Mouse (Mus musculus): ENCODE measurements around the gene Ganab. TPM values are rescaled to one million over a fixed set of nuclear protein-coding genes. Genes with fewer than 3 reads are reported as not detected.
A peak's percentile ranks its signal among the peaks of the same experiment; 100 is the strongest.

Gene Ganab
- polyA plus RNA-seq, 1 experiment from 2014 or later: 50.0 TPM

- WGBS: 85% methylated on average over 2 of the region's 2 CpGs
- Histone ChIP-seq H3K9ac (no peak overlapping the region), H3K4me1 (replicated peaks) (peaks cover 11% of the 10 kb centered on the region), H3K27ac (no peak overlapping the region), H3K4me2 (no peak overlapping the region), H3K9me3 (replicated peaks) (no peaks in the 10 kb centered on the region), H3K36me3 (peaks cover 43% of the 10 kb centered on the region), H3K4me3 (no peak overlapping the region), H3K27me3 (no peaks in the 10 kb centered on the region)
- ATAC-seq (replicated peaks; ENCODE audit: insufficient number of reproducible peaks, insufficient read depth, low FRiP score, low read depth): no peak
Observed at GRCm38 (mm10) chr19:8936736-8937135, 38.9 kb downstream of the Ganab start.

- H3K27me3 ChIP-seq: no peaks in the 10 kb centered on the region
- no peak overlapping the region for H3K9ac ChIP-seq
- no peak overlapping the region for H3K27ac ChIP-seq
- peaks cover 37% of the 10 kb centered on the region for H3K4me1 ChIP-seq (replicated peaks)
- no peak for ATAC-seq (replicated peaks; ENCODE audit: insufficient number of reproducible peaks, insufficient read depth, low FRiP score, low read depth)
- H3K36me3 ChIP-seq: peaks cover 36% of the 10 kb centered on the region
- peak overlapping the region; percentile 91; the same call in 1 of the 2 replicates for H3K4me3 ChIP-seq
- peak overlapping the region; percentile 67; the same call in 1 of the 2 replicates for H3K4me2 ChIP-seq
- 81% methylated on average over 15 of the region's 15 CpGs for WGBS
- H3K9me3 ChIP-seq (replicated peaks): no peaks in the 10 kb centered on the region
Observed at GRCm38 (mm10) chr19:8940526-8941133, 42.8 kb downstream of the Ganab start.

GRCm38 (mm10) chr19:8941136-8941514 lies 43.3 kb downstream of the Ganab start:
- peaks cover 38% of the 10 kb centered on the region for H3K4me1 ChIP-seq (replicated peaks)
- peak overlapping the region; percentile 46 for H3K9ac ChIP-seq
- H3K36me3 ChIP-seq: peaks cover 41% of the 10 kb centered on the region
- no peak for ATAC-seq (replicated peaks; ENCODE audit: insufficient number of reproducible peaks, insufficient read depth, low FRiP score, low read depth)
- H3K4me2 ChIP-seq: peak overlapping the region; percentile 67
- no peaks in the 10 kb centered on the region for H3K9me3 ChIP-seq (replicated peaks)
- H3K4me3 ChIP-seq: peak overlapping the region; percentile 91
- WGBS: 35% methylated on average over 10 of the region's 10 CpGs
- H3K27ac ChIP-seq: peak overlapping the region; percentile 94
- no peaks in the 10 kb centered on the region for H3K27me3 ChIP-seq

GRCm38 (mm10) chr19:8941515-8942217 lies 43.8 kb downstream of the Ganab start, which contains the start of gene Mta2:
Mta2 (plus strand) TSS chr19:8941875.
- H3K4me1 ChIP-seq (replicated peaks): peaks cover 38% of the 10 kb centered on the region
- H3K9me3 ChIP-seq (replicated peaks): no peaks in the 10 kb centered on the region
- peak within 1 kb of the TSS; percentile 91 for H3K4me3 ChIP-seq
- H3K9ac ChIP-seq: peak within 1 kb of the TSS; percentile 91
- peaks cover 40% of the 10 kb centered on the region for H3K36me3 ChIP-seq
- peak within 1 kb of the TSS; percentile 94 for H3K27ac ChIP-seq
- ATAC-seq (replicated peaks; ENCODE audit: insufficient number of reproducible peaks, insufficient read depth, low FRiP score, low read depth): peak; percentile 91
- under 1% methylated on average over 64 of the region's 64 CpGs for WGBS
- H3K27me3 ChIP-seq: no peaks in the 10 kb centered on the region
- peak within 1 kb of the TSS; percentile 67 for H3K4me2 ChIP-seq

DNA sequence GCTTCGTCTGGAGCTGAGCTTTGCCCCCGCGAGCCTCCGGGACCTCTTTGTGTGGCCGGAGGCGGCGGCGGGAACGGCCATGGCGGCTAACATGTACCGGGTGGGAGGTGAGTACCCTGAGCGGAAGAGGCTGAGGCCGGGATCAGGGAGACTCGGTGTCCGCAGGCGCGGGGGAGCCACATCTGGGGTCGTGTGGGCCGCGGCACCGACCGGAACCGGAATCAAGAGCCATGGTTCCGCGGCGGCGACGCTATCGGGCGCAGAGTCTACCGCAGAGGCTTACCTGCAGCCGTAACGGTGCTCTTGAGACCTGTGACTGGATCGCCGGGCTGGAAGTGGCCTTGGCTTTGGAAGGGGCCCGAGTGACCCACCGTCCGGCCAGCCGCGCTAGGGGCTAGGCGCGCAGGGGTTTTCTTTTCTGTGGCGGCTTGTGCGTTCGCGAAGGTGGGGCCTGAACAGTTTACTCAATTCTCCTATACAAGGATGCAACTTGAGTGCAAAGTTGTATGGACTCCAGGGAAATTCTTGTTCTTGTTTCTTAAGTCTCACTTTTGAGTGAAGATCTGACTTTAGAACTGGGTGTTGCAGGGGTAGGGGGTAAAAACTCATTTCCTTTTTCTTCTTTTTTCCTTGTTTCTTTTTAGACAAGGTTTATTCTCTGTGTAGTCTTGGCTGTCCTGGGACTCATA lies 44.5 kb downstream of the Ganab start:
- Histone ChIP-seq H3K9ac (peak overlapping the region; percentile 91), H3K4me3 (peak overlapping the region; percentile 91), H3K4me1 (replicated peaks) (peaks cover 38% of the 10 kb centered on the region), H3K9me3 (replicated peaks) (no peaks in the 10 kb centered on the region), H3K27me3 (no peaks in the 10 kb centered on the region), H3K36me3 (peaks cover 39% of the 10 kb centered on the region), H3K4me2 (peak overlapping the region; percentile 67), H3K27ac (peak overlapping the region; percentile 94)
- peak; percentile 68 for ATAC-seq (replicated peaks; ENCODE audit: insufficient number of reproducible peaks, insufficient read depth, low FRiP score, low read depth)
- WGBS: under 1% methylated on average over 46 of the region's 46 CpGs

- Histone ChIP-seq H3K9me3 (replicated peaks) (no peaks in the 10 kb centered on the region), H3K36me3 (peaks cover 42% of the 10 kb centered on the region), H3K27ac (peak overlapping the region; percentile 94; the same call in 1 of the 2 replicates), H3K27me3 (no peaks in the 10 kb centered on the region), H3K4me3 (peak overlapping the region; percentile 91), H3K9ac (peak overlapping the region; percentile 91), H3K4me2 (peak overlapping the region; percentile 67), H3K4me1 (replicated peaks) (peaks cover 38% of the 10 kb centered on the region)
- WGBS: 54% methylated on average over 2 of the region's 2 CpGs
- ATAC-seq (replicated peaks; ENCODE audit: insufficient number of reproducible peaks, insufficient read depth, low FRiP score, low read depth): no peak
Observed at GRCm38 (mm10) chr19:8943047-8943446, 45.2 kb downstream of the Ganab start.

GRCm38 (mm10) chr19:8944062-8944461 lies 46.2 kb downstream of the Ganab start:
- Histone ChIP-seq H3K4me1 (replicated peaks) (peaks cover 38% of the 10 kb centered on the region), H3K27me3 (no peaks in the 10 kb centered on the region), H3K36me3 (peaks cover 45% of the 10 kb centered on the region), H3K27ac (peak overlapping the region; percentile 39), H3K9me3 (replicated peaks) (no peaks in the 10 kb centered on the region), H3K4me2 (peak overlapping the region; percentile 67), H3K4me3 (peak overlapping the region; percentile 91; the same call in 1 of the 2 replicates), H3K9ac (peak overlapping the region; percentile 7; the same call in 1 of the 2 replicates)
- ATAC-seq (replicated peaks; ENCODE audit: insufficient number of reproducible peaks, insufficient read depth, low FRiP score, low read depth): no peak
- WGBS: 24% methylated on average over 5 of the region's 5 CpGs

DNA sequence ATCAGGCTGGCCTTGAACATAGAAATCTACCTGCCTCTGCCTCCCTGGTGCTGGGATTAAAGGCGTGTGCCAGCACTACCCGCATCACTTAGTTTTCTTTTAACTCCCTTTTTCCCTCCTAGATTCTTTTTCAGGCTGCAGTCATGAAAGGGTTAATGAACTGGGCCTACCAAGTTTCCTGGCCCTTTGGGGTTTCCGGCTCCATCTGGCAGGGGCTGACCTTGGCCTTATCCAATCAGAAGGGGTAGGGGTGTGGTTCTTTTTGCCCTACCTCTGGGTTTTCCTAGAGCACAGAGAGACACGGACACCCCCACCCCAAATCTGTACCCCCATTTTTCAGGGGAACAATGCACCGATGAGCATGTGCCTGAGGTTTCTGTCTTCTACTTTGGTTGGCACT lies 46.9 kb downstream of the Ganab start:
- no peak for ATAC-seq (replicated peaks; ENCODE audit: insufficient number of reproducible peaks, insufficient read depth, low FRiP score, low read depth)
- Histone ChIP-seq H3K4me1 (replicated peaks) (peaks cover 38% of the 10 kb centered on the region), H3K36me3 (peaks cover 50% of the 10 kb centered on the region), H3K9me3 (replicated peaks) (no peaks in the 10 kb centered on the region), H3K4me2 (peak overlapping the region; percentile 67), H3K27ac (peak overlapping the region; percentile 39), H3K9ac (peak overlapping the region; percentile 25; the same call in 1 of the 2 replicates), H3K27me3 (no peaks in the 10 kb centered on the region), H3K4me3 (peak overlapping the region; percentile 31)
- WGBS: 26% methylated on average over 5 of the region's 5 CpGs

GRCm38 (mm10) chr19:8945251-8945650 lies 47.4 kb downstream of the Ganab start:
- H3K27ac ChIP-seq: peak overlapping the region; percentile 39

DNA sequence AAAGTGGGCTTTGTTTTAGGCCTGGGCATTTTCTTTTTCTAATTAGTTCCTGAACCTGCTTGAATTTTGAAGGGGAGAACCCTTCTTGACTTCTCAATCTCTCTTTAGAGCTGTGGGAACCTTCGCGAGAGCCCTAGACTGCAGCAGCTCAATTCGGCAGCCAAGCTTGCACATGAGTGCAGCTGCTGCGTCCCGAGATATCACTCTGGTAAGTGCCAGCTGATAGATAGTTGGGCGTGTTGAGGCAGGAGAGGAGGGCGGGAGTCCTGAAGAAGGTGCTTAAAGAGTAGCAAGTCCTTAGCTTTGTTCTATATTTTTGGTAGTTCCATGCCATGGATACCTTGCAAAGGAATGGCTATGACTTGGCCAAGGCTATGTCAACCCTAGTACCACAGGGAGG lies 49.1 kb downstream of the Ganab start:
- peaks cover 28% of the 10 kb centered on the region for H3K4me1 ChIP-seq (replicated peaks)
- no peak overlapping the region for H3K4me3 ChIP-seq
- no peak overlapping the region for H3K9ac ChIP-seq
- no peak overlapping the region for H3K4me2 ChIP-seq
- peaks cover 69% of the 10 kb centered on the region for H3K36me3 ChIP-seq
- no peaks in the 10 kb centered on the region for H3K9me3 ChIP-seq (replicated peaks)
- no peaks in the 10 kb centered on the region for H3K27me3 ChIP-seq
- H3K27ac ChIP-seq: no peak overlapping the region
- no peak for ATAC-seq (replicated peaks; ENCODE audit: insufficient number of reproducible peaks, insufficient read depth, low FRiP score, low read depth)
- WGBS: 74% methylated on average over 7 of the region's 7 CpGs

More at GRCm38 (mm10) chr19:8945251-8945650, 47.4 kb downstream of the Ganab start:
- Histone ChIP-seq H3K4me1 (replicated peaks) (peaks cover 38% of the 10 kb centered on the region), H3K9ac (peak overlapping the region; percentile 25; the same call in 1 of the 2 replicates), H3K9me3 (replicated peaks) (no peaks in the 10 kb centered on the region), H3K4me2 (peak overlapping the region; percentile 67), H3K4me3 (peak overlapping the region; percentile 31), H3K27me3 (no peaks in the 10 kb centered on the region), H3K36me3 (peaks cover 52% of the 10 kb centered on the region)
- ATAC-seq (replicated peaks; ENCODE audit: insufficient number of reproducible peaks, insufficient read depth, low FRiP score, low read depth): no peak
- 65% methylated on average over 6 of the region's 6 CpGs for WGBS

GRCm38 (mm10) chr19:8950190-8950589 lies 52.3 kb downstream of the Ganab start:
- no peak for ATAC-seq (replicated peaks; ENCODE audit: insufficient number of reproducible peaks, insufficient read depth, low FRiP score, low read depth)
- Histone ChIP-seq H3K4me1 (replicated peaks) (peaks cover 23% of the 10 kb centered on the region), H3K36me3 (peaks cover 71% of the 10 kb centered on the region), H3K27ac (no peak overlapping the region), H3K9me3 (replicated peaks) (no peaks in the 10 kb centered on the region), H3K9ac (no peak overlapping the region), H3K4me2 (no peak overlapping the region), H3K4me3 (no peak overlapping the region), H3K27me3 (no peaks in the 10 kb centered on the region)
- 88% methylated on average over 5 of the region's 5 CpGs for WGBS

All from heart, embryonic 15.5 days (tissue).